Mouse (Mus musculus) bone marrow macrophage, adult 2 months (primary cell): ENCODE measurements around the gene Gm43951. TPM values are rescaled to one million over a fixed set of nuclear protein-coding genes. Genes with fewer than 3 reads are reported as not detected.

Experiments
- H3K27ac ChIP-seq: 2 replicates; pipeline ENCODE4 v1.5.1; 2012; ENCODE audit warnings: low read depth, low read length; ENCODE audit not compliant: insufficient read depth
- H3K4me1 ChIP-seq: 2 replicates; pipeline ENCODE4 v1.6.1; 2012; ENCODE audit warnings: low read length; ENCODE audit not compliant: control insufficient read depth, insufficient read depth
- H3K4me3 ChIP-seq: 2 replicates; pipeline ENCODE4 v1.5.1; 2012; ENCODE audit warnings: mild to moderate bottlenecking, low read length, moderate library complexity; ENCODE audit not compliant: insufficient read depth
- CTCF ChIP-seq: IDR thresholded peaks from 2 replicates; pipeline ENCODE4 v1.5.1; 2012; ENCODE audit warnings: low read depth, mild to moderate bottlenecking, low read length, moderate library complexity
- POLR2A ChIP-seq: IDR thresholded peaks from 2 replicates; pipeline ENCODE4 v1.6.1; 2012; ENCODE audit warnings: mild to moderate bottlenecking, low read depth, low read length, borderline replicate concordance
- polyA plus RNA-seq: library from polyadenylated mRNA; stranded (reverse); fragments of >200 nt; gene quantifications from 2 replicates; pipeline ENCODE4 v1.2.4, GENCODE M21; 2012; ENCODE audit not compliant: missing spikeins, insufficient read depth, insufficient read length

Gm43951 gene
- polyA plus RNA-seq, 1 experiment: 0.31 TPM

DNA sequence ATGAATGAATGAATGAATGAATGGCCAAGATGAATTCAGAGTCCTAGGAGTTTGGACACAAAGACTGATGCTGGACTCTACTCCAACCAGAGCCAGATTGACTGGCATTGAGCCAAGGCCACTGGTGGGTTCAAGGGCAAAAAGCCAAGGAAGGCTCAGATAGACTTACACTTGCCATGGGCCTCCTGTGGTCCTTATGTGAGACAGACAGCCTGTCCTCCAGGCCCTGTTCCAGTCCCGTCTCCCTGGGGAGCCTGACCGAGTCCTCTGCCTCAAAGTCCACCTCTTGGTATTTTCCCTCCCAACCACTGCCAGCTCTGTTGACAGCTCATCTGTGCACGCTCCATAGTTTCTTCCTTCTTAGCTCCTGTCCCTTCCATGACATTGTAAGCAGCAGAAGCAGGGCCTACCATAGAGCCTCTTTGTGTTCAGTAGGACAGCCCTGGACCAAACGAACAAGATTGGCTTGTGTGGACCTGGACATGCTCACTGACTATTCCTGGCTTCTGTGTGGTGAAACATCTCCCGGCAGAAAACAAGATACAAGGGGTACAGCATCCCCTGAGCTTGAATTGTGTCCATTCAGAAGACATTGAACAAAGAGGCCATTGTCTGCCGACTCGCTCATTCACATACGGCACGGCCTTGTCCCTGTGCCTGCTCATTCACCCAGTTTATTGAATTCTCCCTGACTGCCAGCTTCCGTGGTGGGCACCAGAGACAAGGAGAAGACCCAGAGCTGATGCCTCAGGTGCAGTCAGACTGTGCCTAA lies 19.6 kb upstream of the Gm43951 start:
- Histone ChIP-seq H3K4me3 (no peak overlapping the region), H3K27ac (no peak overlapping the region), H3K4me1 (peaks cover 2% of the 10 kb centered on the region; the same call in 1 of the 2 replicates)
- TF ChIP-seq POLR2A: no peak
- TF ChIP-seq CTCF: no peak

- TF ChIP-seq CTCF (peak; percentile 53), POLR2A (no peak)
- H3K4me3 ChIP-seq: no peak overlapping the region
- H3K4me1 ChIP-seq: peaks cover 2% of the 10 kb centered on the region; the same call in 1 of the 2 replicates
- no peak overlapping the region for H3K27ac ChIP-seq
Observed at GRCm38 (mm10) chr11:72224865-72225264, 18.2 kb upstream of the Gm43951 start.

DNA sequence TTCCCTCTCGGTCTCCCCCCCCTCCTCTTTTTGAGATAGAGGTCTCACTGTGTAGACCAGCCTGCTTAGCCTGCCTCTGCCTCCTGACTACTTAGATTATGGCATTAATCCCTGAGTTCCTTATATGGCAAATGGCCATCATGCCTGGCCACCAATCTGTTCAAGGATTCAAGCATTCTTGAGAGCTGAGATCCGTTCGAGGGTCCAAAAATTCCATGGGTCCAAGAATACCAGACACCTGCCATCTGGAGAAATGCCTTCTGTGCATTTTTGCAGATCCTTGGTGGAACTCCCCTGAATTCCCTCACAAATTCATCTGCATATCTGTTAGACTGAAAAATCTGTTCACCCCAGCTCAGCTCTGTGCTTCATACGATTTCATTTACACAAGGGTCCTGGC lies 16.8 kb upstream of the Gm43951 start:
- Histone ChIP-seq H3K4me1 (peaks cover 2% of the 10 kb centered on the region; the same call in 1 of the 2 replicates), H3K27ac (no peak overlapping the region), H3K4me3 (no peak overlapping the region)
- TF ChIP-seq CTCF (no peak), POLR2A (no peak)

- no peak overlapping the region for H3K4me3 ChIP-seq
- H3K27ac ChIP-seq: 0 out of 2 replicates have a peak overlapping the region, but pooled peaks have one; percentile 31
- H3K4me1 ChIP-seq: peaks cover 13% of the 10 kb centered on the region
- no peak for TF ChIP-seq POLR2A
- peak; percentile 97 for TF ChIP-seq CTCF
Observed at GRCm38 (mm10) chr11:72221278-72221677, 14.6 kb upstream of the Gm43951 start.

DNA sequence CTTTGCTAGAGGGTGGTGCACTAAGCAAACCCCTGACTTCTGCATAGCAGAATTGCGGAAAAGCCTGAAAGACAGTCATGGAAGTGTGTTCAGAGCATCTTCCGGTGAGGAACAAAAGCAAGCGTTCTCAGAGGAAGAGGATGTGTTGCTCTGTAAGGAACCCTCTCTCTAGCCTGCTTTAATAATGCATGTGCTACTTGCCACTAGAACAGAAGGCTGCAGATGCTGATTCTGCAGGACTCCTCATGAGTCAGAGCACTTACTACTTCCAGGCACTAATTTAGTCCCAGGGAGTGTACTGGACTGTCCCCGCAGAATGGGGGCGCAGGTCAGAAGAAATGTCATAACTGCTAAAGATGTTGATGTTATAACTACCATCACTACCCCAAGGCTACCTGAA lies 10.5 kb upstream of the Gm43951 start:
- H3K4me1 ChIP-seq: peaks cover 22% of the 10 kb centered on the region
- TF ChIP-seq POLR2A (no peak), CTCF (no peak)
- no peak overlapping the region for H3K4me3 ChIP-seq
- H3K27ac ChIP-seq: peak overlapping the region; percentile 47

DNA sequence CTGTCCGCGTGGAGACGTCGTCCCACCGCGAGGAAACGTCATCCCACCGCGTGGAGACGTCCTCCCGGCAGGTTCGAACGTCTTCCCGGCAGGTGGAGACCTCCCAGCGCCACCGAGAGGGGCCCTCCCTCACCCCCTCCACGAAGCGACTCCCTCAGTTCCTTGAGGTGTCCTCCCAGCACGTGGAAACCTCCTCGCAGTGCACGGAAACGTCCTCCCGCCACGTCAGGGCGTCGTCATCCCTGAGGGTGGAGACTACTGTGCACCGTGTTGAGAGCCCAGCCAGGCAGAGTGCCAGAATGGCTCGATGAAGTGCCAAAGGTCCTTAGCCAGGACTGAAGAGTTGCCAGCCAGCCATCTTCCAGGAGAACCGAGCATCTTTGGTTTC lies 8.8 kb upstream of the Gm43951 start, which contains the start of gene Med31:
TSS of gene Med31 (minus strand) at position 183 of the 388 bp plus-strand sequence.
- peak within 1 kb of the TSS; percentile 74 for H3K4me3 ChIP-seq
- peak within 1 kb of the TSS; percentile 5; the same call in 1 of the 2 replicates for H3K27ac ChIP-seq
- H3K4me1 ChIP-seq: peaks cover 20% of the 10 kb centered on the region
- TF ChIP-seq CTCF (no peak), POLR2A (no peak)

- Histone ChIP-seq H3K27ac (peak overlapping the region; percentile 5; the same call in 1 of the 2 replicates), H3K4me3 (peak overlapping the region; percentile 74), H3K4me1 (peaks cover 20% of the 10 kb centered on the region)
- TF ChIP-seq CTCF (no peak), POLR2A (no peak)
Observed at GRCm38 (mm10) chr11:72214591-72215409, 8.2 kb upstream of the Gm43951 start.

DNA sequence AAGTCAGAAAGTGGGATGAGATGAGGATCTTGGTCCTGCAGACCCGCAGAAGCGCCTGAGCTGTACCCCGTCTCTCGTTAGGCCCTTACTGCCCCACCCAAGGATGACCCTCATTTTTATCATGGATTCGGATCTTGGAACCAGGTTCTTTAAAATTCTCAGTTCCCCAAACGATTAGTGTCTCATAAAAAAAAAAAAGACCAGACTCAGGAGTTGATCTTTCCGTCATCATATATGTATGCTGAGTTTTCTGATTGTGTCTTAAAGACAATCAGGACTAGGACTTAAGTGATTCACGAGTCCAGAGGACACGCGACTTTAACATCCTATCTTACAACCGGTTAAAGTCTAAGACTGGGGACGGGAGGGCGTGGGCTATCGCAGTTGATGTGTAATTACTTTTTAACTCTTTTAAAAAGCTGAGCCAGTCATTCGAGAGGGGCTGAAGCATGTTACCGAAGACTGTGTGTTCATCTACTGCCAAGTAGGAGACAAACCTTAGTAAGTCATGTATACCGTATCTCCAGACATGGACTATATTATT lies 1.3 kb upstream of the Gm43951 start:
- Histone ChIP-seq H3K4me3 (peak overlapping the region; percentile 92), H3K27ac (no peak overlapping the region), H3K4me1 (peaks cover 10% of the 10 kb centered on the region)
- TF ChIP-seq CTCF (no peak), POLR2A (no peak)

- TF ChIP-seq POLR2A (no peak), CTCF (no peak)
- no peak within 1 kb of the TSS for H3K27ac ChIP-seq
- H3K4me3 ChIP-seq: peak within 1 kb of the TSS; percentile 92
- peaks cover 10% of the 10 kb centered on the region for H3K4me1 ChIP-seq
Observed at GRCm38 (mm10) chr11:72207204-72207833, 679 bp upstream of the Gm43951 start, which contains the start of the genes 4933427D14Rik and Txndc17. TSS of gene 4933427D14Rik (minus strand) at chr11:72207459. TSS of gene Txndc17 (plus strand) at chr11:72207547.
